Mouse (Mus musculus) cerebellum, adult 9-10 months (tissue): ENCODE measurements around the gene Gm7714.
"Not testable (repeated sequence)": the region's sequence is repeated elsewhere in the genome, so short reads cannot be mapped to it uniquely, and the experiment has no call there.

Experiments
- DNase-seq: peaks from one replicate; pipeline ENCODE4 v3.0.0; 2022

Gene Gm7714

GRCm38 (mm10) chr5:88268619-88269018 lies at the start of gene Gm7714:
Gm7714 (plus strand) TSS chr5:88268919.
- no peak for DNase-seq

GRCm38 (mm10) chr5:88256475-88256874 lies 12.2 kb upstream of the Gm7714 start:
- no peak for DNase-seq

GRCm38 (mm10) chr5:88311307-88311706 lies 42.6 kb downstream of the Gm7714 start:
- not testable (repeated sequence) for DNase-seq

GRCm38 (mm10) chr5:88317012-88317411 lies 48.3 kb downstream of the Gm7714 start, which contains the start of gene Prol1:
Prol1 (plus strand) TSS chr5:88317312.
- DNase-seq, result no peak
